Mouse (Mus musculus) activated CD4-positive, CD25-positive, alpha-beta regulatory T cell, adult 4 months (primary cell): ENCODE results near the gene Hexim1. TPM values are rescaled to one million over a fixed set of nuclear protein-coding genes. Genes with fewer than 3 reads are reported as not detected.

ENCODE experiments used
- ATAC-seq: one replicate; pipeline ENCODE4 v1.8.0; 2017
- polyA plus RNA-seq, 2 experiments: library from polyadenylated mRNA; unstranded; fragments of 100-300 nt; shearing (Covaris generic); gene quantifications; one replicate each; pipeline ENCODE4 v1.2.1; 2017

Hexim1 gene
- polyA plus RNA-seq, 2 experiments from 2014 or later, result 3.4 TPM

DNA sequence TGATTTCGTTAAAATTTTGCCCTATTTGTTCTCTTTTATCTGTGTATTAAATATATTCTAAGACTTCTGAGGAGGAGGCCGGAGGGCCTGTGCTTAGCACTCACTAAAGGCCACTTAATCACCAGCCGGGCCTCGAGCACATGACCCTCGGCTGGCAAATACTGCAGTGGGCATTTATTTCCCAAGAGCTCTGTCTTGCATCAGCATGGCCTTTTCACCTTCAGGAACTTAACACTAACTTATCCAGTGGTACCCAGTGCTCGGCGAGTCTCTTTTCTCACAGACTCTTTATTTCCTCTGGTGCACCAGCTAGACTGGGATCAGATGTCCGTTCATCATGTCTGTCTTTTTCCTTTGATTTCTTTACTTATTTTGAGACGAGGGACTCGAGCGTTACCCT lies 44.7 kb downstream of the Hexim1 start:
- no peak for ATAC-seq

GRCm38 (mm10) chr11:103161449-103161848 lies 45.4 kb downstream of the Hexim1 start:
- ATAC-seq, result no peak

DNA sequence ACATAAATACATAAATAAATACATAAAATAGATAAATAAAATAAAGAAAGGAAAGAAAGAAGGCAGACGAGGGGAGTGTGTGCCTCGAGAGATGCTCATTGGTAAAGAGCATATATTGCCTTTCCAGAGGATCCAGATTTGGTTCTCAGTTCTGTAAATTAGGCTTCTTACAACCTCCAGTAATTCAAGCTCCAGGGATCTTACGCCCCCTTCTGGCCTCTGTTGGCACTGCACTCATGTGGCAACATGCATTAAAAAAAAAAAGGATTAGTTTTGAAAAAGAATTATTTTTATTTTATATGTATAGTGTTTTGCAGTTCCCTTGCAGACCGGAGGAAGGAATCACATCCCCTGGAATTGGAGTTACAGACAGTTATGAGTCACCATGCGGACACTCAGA lies 46.1 kb downstream of the Hexim1 start:
- ATAC-seq, result no peak

DNA sequence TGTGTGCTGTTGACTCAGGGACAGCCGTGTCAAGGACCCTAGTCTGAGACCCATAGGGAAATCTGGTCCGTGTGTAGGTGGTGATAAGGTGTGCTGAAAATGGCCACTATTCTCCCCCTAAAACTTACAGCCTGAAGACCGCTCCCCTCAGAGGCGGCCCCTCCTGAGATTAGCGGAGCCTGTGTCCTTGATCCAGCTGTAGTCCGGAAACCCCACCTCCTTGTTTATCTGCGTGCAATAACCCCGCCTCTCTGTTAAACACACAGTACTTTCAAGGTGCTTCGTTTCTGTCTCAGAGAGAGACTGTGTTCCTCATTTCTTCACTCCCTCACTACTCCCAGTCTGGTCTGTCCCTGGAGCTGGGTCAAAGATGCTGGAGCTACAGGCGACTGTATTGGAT lies 48.4 kb downstream of the Hexim1 start:
- no peak for ATAC-seq

GRCm38 (mm10) chr11:103168690-103169390 lies 52.8 kb downstream of the Hexim1 start:
- peak; percentile 34 for ATAC-seq

Other genes with a start within 250 kb of the Hexim1 start
- gene Eftud2, start 235.2 kb upstream of the Hexim1 start, polyA plus RNA-seq, result 100 to 1,000 TPM in 1 of 2 experiments, 10 to 100 TPM in 1; 97.6 to 127 TPM
- under 1 TPM in 1 of 2 experiments, not detected in 1; 0.29 TPM for gene Ccdc103, start 235.0 kb upstream of the Hexim1 start, polyA plus RNA-seq
- gene Fam187a, start 231.1 kb upstream of the Hexim1 start, polyA plus RNA-seq, result not detected
- gene Gfap, start 215.3 kb upstream of the Hexim1 start, polyA plus RNA-seq, result not detected
- gene Kif18b, start 191.1 kb upstream of the Hexim1 start, polyA plus RNA-seq, result 1 to 10 TPM; 1.6 to 1.9 TPM
- gene C1ql1, start 169.5 kb upstream of the Hexim1 start, polyA plus RNA-seq, result not detected
- 10 to 100 TPM; 62.2 to 99.9 TPM for gene Nmt1, start 88.0 kb upstream of the Hexim1 start, polyA plus RNA-seq
- 10 to 100 TPM; 23.5 to 25.6 TPM for gene Dcakd, start 87.9 kb upstream of the Hexim1 start, polyA plus RNA-seq
- gene Plcd3, start 14.6 kb upstream of the Hexim1 start, polyA plus RNA-seq, result under 1 TPM in 1 of 2 experiments, not detected in 1; 0.20 TPM
- 10 to 100 TPM; 18.4 to 24.0 TPM for gene Acbd4, start 14.5 kb upstream of the Hexim1 start, polyA plus RNA-seq
- gene Hexim2, start 16.2 kb downstream of the Hexim1 start, polyA plus RNA-seq, result 1 to 10 TPM; 2.2 to 3.6 TPM
- gene Fmnl1, start 54.9 kb downstream of the Hexim1 start, polyA plus RNA-seq, result 10 to 100 TPM; 60.0 to 62.7 TPM
- not detected for gene 1700023F06Rik, start 92.3 kb downstream of the Hexim1 start, polyA plus RNA-seq
- gene Spata32, start 102.2 kb downstream of the Hexim1 start, polyA plus RNA-seq, result not detected
- gene Map3k14, start 151.2 kb downstream of the Hexim1 start, polyA plus RNA-seq, result 10 to 100 TPM; 22.0 to 28.9 TPM
- gene Arhgap27, start 247.5 kb downstream of the Hexim1 start, polyA plus RNA-seq, result 10 to 100 TPM; 25.5 to 33.2 TPM